Mouse (Mus musculus) ES-E14 (cell line): ENCODE data around the gene Slc5a2. TPM values are rescaled to one million over a fixed set of nuclear protein-coding genes. Genes with fewer than 3 reads are reported as not detected.

ENCODE experiments used
- DNase-seq: peaks from one replicate; pipeline ENCODE4 v3.0.0-alpha.2; 2013; ENCODE audit warnings: low read depth, low spot score
- H3K27ac ChIP-seq: 2 replicates; pipeline ENCODE4 v1.5.1; 2012; ENCODE audit warnings: low read depth, mild to moderate bottlenecking, low read length, moderate library complexity, mixed read lengths; ENCODE audit not compliant: poor library complexity, insufficient read depth, severe bottlenecking
- H3K36me3 ChIP-seq: 2 replicates; pipeline ENCODE4 v1.6.1; 2012; ENCODE audit warnings: mild to moderate bottlenecking, low read length, moderate library complexity, mixed read lengths; ENCODE audit not compliant: control insufficient read depth, poor library complexity, insufficient read depth, severe bottlenecking
- H3K4me1 ChIP-seq, 2 experiments: fragments of 150-350 bp in 1 of 2; sonication (generic) in 1 of 2; 2 replicates each; pipeline ENCODE4 v1.6.1; 2012; ENCODE audit warnings: low read length in 2 of 2, mild to moderate bottlenecking in 1 of 2, mixed read lengths in 1 of 2; ENCODE audit not compliant: control insufficient read depth in 2 of 2, insufficient read depth in 2 of 2, poor library complexity in 1 of 2
- H3K4me3 ChIP-seq, 2 experiments: fragments of 150-350 bp in 1 of 2; sonication (generic) in 1 of 2; 2 replicates each; pipeline ENCODE4 v1.5.1; 2012; ENCODE audit warnings: low read length in 2 of 2, low read depth in 1 of 2, mild to moderate bottlenecking in 1 of 2, mixed read lengths in 1 of 2; ENCODE audit not compliant: insufficient read depth in 1 of 2, poor library complexity in 1 of 2, severe bottlenecking in 1 of 2
- H3K9ac ChIP-seq: 2 replicates; pipeline ENCODE4 v1.6.1; 2012; ENCODE audit warnings: low read depth, mild to moderate bottlenecking, low read length, mixed read lengths; ENCODE audit not compliant: poor library complexity, insufficient read depth, severe bottlenecking
- H3K9me3 ChIP-seq: fragments of 150-350 bp; sonication (generic); 2 replicates; pipeline ENCODE4 v1.6.1; 2012; ENCODE audit warnings: low read depth, mild to moderate bottlenecking, low read length; ENCODE audit not compliant: control insufficient read depth, insufficient read depth
- CHD2 ChIP-seq: IDR thresholded peaks from 2 replicates; pipeline ENCODE4 v1.6.1; 2014; ENCODE audit warnings: mild to moderate bottlenecking, low read depth, low read length, inconsistent platforms
- HCFC1 ChIP-seq: IDR thresholded peaks from 2 replicates; pipeline ENCODE4 v1.6.1; 2012; ENCODE audit warnings: low read length, inconsistent platforms, borderline replicate concordance; ENCODE audit not compliant: insufficient read depth
- MAFK ChIP-seq: IDR thresholded peaks from 2 replicates; pipeline ENCODE4 v1.6.1; 2014; ENCODE audit warnings: mild to moderate bottlenecking, low read depth, low read length, inconsistent platforms; ENCODE audit not compliant: insufficient read depth
- ZC3H11A ChIP-seq: IDR thresholded peaks from 2 replicates; pipeline ENCODE4 v1.6.1; 2012; ENCODE audit warnings: low read depth, mild to moderate bottlenecking, inconsistent platforms, low read length, borderline replicate concordance
- ZNF384 ChIP-seq: IDR thresholded peaks from 2 replicates; pipeline ENCODE4 v1.6.1; 2012; ENCODE audit warnings: low read depth, low read length, inconsistent platforms
- in situ Hi-C, 2 experiments: fragments of 600-800 bp; cut with MboI; formaldehyde crosslinking; loops; one replicate each; pipeline ENCODE4 v1.15.1; 2025; ENCODE audit warnings: low sequenced_read_pairs in 2 of 2, inconsistent platforms in 1 of 2; ENCODE audit not compliant: unreplicated experiment in 2 of 2
- total RNA-seq: library from RNA; depleted of rRNA; stranded (reverse); fragments of 300-350 nt; gene quantifications from 2 replicates; pipeline ENCODE4 v1.2.3, GENCODE M21; 2012

The Slc5a2 gene
- total RNA-seq, 1 experiment = 0.49 TPM

DNA sequence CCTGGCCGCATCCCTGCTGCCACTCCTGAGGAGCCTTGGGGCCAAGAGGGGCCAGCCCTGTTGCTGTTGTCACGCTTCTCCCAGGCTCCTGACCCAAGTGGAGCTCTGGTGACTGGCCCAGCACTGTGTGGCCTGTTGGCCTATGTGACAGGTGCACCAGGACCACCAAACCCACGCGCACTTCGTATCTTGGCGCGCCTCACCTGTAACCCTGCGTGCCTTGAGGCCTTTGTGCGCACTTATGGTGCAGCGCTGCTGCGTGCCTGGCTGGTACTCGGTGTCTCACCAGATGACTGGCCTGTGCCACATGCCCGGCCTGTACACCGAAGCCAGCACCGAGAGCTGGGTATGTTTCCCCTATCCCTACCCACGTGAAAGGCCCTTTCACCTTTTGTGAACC lies 23.1 kb upstream of the Slc5a2 start:
- TF ChIP-seq ZC3H11A = no peak
- TF ChIP-seq ZNF384 = no peak
- TF ChIP-seq MAFK = no peak
- no peak for TF ChIP-seq CHD2
- no peak overlapping the region for H3K27ac ChIP-seq
- H3K36me3 ChIP-seq = peaks cover 18% of the 10 kb centered on the region
- H3K9ac ChIP-seq = no peak overlapping the region
- no peak overlapping the region for H3K4me3 ChIP-seq
- in situ Hi-C loops = no loop called here
- no peak for DNase-seq
- H3K9me3 ChIP-seq = no peaks in the 10 kb centered on the region
- H3K4me1 ChIP-seq = peaks cover 2 to 4% of the 10 kb centered on the region in 2 experiments; a peak in 2 of 4 replicates

DNA sequence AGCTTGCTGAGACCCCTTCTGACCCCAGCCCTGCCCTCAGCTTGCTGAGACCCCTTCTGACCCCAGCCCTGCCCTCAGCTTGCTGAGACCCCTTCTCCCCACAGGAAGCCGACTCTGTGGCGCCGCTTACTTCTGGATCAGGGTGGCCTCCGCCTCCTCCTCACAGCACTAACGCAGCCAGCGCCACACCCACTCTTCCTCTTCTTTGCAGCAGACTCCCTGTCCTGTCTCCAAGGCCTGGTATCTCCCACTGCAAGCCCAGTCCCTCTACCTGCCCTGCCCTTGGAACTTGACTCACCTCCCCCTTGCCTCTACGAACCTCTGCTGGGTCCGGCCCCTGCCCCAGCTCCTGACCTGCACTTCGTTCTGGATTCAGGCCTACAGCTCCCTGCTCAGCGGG lies 21.5 kb upstream of the Slc5a2 start:
- H3K4me1 ChIP-seq = peaks cover 2 to 4% of the 10 kb centered on the region in 2 experiments; a peak in 2 of 4 replicates
- no peaks in the 10 kb centered on the region for H3K9me3 ChIP-seq
- no peak overlapping the region for H3K9ac ChIP-seq
- in situ Hi-C loops = no loop called here
- H3K27ac ChIP-seq = no peak overlapping the region
- TF ChIP-seq MAFK (no peak), ZC3H11A (no peak), CHD2 (no peak), ZNF384 (no peak), HCFC1 (no peak)
- no peak for DNase-seq
- no peak overlapping the region for H3K4me3 ChIP-seq
- peaks cover 19% of the 10 kb centered on the region for H3K36me3 ChIP-seq

DNA sequence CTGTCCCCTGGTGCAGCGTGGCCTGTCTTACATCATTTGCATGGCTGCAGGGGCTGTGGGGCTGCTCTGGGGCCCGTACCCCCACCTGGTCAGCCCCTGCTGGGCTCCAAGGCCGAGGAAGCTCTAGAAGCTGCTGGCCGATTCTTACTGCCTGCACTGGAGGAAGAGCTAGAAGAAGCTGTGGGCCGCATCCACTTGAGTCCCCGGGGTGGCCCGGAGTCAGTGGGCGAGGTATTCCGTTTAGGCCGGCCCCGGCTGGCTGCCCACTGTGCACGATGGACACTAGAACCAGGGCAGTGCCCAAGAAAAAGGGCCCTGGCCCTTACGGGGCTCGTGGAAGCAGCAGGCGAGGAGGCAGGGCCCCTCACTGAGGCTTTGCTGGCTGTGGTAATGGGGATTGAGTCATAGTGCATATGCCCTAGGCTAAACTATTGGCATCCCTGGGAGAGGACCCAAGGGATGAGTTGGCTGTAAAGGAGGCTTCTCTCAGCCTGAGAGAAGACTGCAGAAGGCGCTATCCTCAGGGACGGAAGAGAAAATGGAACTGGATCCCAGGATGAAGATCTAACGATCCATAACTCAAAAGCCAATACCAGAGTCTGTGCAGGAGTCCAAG lies 20.9 kb upstream of the Slc5a2 start:
- Histone ChIP-seq H3K27ac (no peak overlapping the region), H3K9me3 (no peaks in the 10 kb centered on the region), H3K9ac (no peak overlapping the region), H3K4me3 (no peak overlapping the region), H3K4me1 (peaks cover 2% of the 10 kb centered on the region in 2 experiments; a peak in 2 of 4 replicates), H3K36me3 (peaks cover 20% of the 10 kb centered on the region)
- TF ChIP-seq MAFK (no peak), CHD2 (no peak), ZC3H11A (no peak), ZNF384 (no peak), HCFC1 (no peak)
- no peak for DNase-seq
- in situ Hi-C loops = no loop called here

DNA sequence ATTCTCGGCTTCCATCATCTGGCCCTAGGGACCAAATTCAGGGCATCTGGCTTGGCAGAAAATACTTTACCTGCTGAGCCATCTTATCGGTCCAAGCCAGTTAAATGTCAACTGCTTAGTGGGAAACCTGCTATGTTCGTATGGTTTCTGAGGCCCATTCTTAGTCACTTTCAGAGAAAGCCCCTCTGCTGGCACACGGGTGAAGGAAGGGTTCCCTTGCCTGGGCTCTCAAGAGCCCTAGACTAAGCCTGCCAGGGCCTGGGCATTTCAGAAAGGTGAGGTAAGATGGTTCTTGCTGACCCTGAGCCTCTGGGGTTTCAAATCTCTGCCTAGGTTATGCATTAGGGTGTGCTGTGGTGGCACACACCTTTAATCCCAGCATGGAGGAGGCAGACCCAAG lies 19.9 kb upstream of the Slc5a2 start:
- H3K9ac ChIP-seq = no peak overlapping the region
- no peak for TF ChIP-seq CHD2
- TF ChIP-seq MAFK = no peak
- no peak for TF ChIP-seq ZC3H11A
- no peak for TF ChIP-seq ZNF384
- TF ChIP-seq HCFC1 = no peak
- H3K9me3 ChIP-seq = no peaks in the 10 kb centered on the region
- peaks cover 14% of the 10 kb centered on the region for H3K36me3 ChIP-seq
- H3K4me1 ChIP-seq = peaks cover 2% of the 10 kb centered on the region in 2 experiments; a peak in 2 of 4 replicates
- in situ Hi-C loops = no loop called here
- no peak for DNase-seq
- no peak overlapping the region for H3K27ac ChIP-seq
- no peak overlapping the region for H3K4me3 ChIP-seq
